Mouse (Mus musculus): ENCODE data around the gene Cdkl3.

The Cdkl3 gene

GRCm38 (mm10) chr11:52003772-52004528 is at the start of gene Cdkl3:
Gene Cdkl3, plus strand, starts transcription at chr11:52004221.
- peak; percentile 78 to 86 for DNase-seq (ENCODE audit: low spot score in 2 of 2)

DNA sequence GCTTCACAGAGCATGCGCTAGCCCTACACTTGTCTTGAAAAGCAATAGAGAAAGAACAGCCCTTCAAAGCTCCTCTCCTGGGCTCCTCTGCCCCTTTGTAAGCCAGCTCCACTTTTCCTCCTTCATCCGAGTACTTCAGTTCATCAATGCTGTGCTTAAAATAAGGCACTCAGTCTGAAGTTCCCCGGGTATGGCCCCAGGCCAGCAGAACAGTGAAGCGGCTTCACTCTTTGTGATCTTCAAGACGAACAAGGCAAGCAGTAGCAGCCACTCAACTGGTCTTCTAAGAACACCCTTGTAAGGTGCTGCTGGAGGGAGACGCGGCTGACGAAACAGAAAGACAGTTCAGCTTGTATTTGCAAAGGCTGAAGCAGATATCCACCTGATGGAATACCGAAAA is 47.9 kb upstream of the Cdkl3 start:
- no peak for DNase-seq (ENCODE audit: low spot score in 2 of 2)

DNA sequence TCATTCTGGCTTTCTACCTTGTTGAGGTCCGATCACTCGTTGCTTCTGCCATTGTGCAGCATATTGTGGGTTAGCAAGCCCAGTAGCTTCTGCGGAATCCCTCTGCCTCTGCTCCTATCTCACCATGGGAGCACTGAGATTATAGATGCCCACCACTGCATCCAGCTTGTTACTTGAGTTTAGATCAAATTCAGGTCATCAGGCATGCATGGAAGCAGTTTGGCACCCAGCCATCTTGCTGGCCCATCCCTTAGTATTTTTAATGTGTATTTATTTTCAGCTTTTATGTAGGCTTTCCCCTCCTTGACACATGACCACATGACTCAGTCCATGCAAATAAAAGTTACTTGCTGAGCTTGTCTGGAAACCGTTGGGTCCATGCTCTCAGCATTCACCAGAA is 46.3 kb upstream of the Cdkl3 start:
- no peak for DNase-seq (ENCODE audit: low spot score in 2 of 2)

DNA sequence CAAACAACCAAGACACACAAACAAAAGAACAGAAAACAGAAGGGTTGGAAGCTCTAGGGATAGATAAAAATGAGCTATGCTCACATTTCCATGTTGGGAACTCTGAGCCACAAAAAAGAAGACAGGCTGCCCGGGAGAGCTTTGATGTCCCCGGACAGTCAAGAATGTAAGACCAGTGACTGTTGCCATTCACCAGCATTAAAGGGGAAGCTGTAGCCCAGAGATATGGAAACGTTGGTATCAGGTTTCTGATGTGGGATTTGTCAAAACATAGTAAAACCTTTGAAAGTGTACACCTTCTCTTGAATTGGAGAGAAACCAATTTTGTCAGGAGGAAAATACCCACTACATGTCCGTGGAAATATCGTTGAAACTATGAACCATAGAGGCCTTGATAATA is 44.5 kb upstream of the Cdkl3 start:
- no peak for DNase-seq (ENCODE audit: low spot score in 2 of 2)

- DNase-seq (ENCODE audit: low spot score in 2 of 2): no peak
These were observed 44.0 kb upstream of the Cdkl3 start for GRCm38 (mm10) chr11:51960061-51960460.

DNA sequence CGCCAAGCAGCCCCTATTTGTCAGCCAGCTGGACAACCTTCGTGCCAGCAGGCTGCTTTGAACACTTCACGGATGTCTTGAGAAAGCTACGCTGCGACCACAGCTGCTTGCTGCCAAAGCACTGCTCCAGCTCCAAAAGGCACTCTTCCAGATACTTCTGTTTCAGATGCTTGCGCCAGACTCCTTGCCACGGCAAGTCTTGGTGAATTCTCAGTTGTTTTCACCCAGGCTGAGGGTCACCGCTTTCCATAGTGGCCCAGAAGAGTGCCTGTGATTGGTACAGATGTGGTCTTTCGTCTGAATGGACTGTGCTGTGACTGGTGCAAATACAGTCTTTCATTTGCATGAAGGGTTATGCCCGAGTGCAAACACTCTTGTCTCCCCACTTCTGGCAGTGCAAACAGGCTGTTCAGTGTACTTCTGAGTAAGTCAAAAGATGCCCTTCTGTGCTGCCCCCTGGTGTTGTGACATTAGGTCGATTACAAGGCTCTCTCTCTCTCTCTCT is 43.0 kb upstream of the Cdkl3 start:
- DNase-seq (ENCODE audit: low spot score in 2 of 2): peak in 1 of 2 experiments; percentile 38

GRCm38 (mm10) chr11:51961761-51962160 is 42.3 kb upstream of the Cdkl3 start:
- no peak for DNase-seq (ENCODE audit: low spot score in 2 of 2)

DNA sequence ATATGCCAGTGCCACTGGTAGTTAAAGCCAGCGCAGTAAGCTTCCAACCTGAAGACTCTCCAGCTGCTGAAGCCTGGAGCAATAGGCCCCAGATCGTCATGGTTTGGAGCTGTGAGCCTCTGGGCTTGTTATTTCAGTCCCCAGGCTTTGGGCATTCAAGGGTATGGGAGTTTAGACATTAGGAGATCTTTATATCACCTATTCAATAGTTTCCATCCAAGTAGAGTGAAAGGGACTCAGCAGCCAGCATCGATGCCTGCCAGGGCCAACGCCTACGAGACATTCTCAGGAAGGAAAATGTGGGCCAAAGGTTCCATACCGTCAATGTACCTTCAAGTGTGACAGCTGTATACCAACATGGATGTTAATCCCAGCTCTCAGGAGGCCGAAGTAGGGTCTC is 41.7 kb upstream of the Cdkl3 start:
- DNase-seq (ENCODE audit: low spot score in 2 of 2): no peak

GRCm38 (mm10) chr11:51966651-51967050 is 37.4 kb upstream of the Cdkl3 start:
- no peak for DNase-seq (ENCODE audit: low spot score in 2 of 2)

GRCm38 (mm10) chr11:51967443-51968401 is 36.3 kb upstream of the Cdkl3 start, which contains the start of gene Cdkn2aipnl:
Gene Cdkn2aipnl, plus strand, starts transcription at chr11:51967661.
- peak; percentile 73 to 96 for DNase-seq (ENCODE audit: low spot score in 2 of 2)

GRCm38 (mm10) chr11:51968896-51969295 is 35.1 kb upstream of the Cdkl3 start:
- DNase-seq (ENCODE audit: low spot score in 2 of 2): no peak

DNA sequence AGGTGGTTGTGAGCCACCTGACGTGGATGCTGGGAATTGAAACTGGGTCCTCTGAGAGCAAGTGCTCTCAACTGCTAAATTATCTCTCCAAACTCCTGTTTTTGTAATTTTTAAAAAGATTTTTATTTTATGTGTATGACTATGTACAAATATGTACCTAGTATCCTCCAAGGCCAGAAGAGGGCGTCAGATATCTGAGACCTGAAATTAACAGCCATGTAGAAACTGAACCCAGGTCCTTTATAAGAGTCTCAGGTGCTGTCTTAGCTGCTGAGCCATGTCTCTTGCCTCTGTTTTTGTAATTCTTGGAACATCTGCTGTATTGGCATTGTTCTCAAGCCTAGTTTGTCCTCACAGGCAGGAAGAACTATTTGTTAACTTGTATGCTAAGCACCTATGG is 34.5 kb upstream of the Cdkl3 start:
- no peak for DNase-seq (ENCODE audit: low spot score in 2 of 2)

DNA sequence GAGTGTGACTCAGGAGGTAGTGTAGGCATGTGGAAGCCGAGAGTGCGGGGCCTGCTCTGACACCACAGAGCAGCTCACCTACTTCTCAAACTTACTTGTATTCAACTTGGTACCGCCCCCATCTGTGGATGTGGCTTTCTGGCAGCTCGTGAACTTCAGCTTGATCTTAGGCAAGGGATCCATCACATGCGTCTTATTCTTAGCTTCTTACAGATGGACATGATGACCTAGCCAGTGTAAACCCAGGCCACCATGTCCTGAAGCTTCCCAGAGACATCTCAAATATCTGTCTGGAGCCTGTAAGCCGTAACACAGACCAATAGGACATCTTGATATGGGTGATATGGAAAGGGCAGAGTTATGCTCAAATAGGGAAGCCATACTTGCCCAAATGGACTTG is 32.4 kb upstream of the Cdkl3 start:
- no peak for DNase-seq (ENCODE audit: low spot score in 2 of 2)

GRCm38 (mm10) chr11:51999611-52000289 is 4.3 kb upstream of the Cdkl3 start:
- DNase-seq (ENCODE audit: low spot score in 2 of 2): peak; percentile 14 to 22

GRCm38 (mm10) chr11:52000290-52000962 is 3.6 kb upstream of the Cdkl3 start, which contains the start of gene Ube2b:
Gene Ube2b, minus strand, starts transcription at chr11:52000762.
- peak; percentile 93 to 98 for DNase-seq (ENCODE audit: low spot score in 2 of 2)

DNA sequence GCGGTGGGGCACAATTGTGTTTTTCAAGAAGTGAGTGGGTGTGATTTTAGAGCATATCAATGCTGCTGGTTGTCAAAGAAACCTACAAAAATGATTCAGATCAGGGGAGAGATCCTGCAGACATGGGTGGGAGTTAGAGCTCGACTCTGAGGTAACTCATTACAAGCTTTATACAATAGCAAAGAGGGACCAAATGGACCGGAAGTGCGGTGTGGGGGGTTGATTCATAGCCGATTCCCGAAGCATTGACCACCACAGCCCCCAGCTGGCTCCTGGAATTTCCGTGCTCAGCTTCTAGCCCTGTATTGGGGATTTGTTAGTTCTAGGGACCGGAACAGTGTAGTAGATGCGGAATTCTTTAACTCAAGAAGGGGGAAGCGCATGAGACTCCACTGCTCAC is 2.7 kb upstream of the Cdkl3 start:
- peak in 1 of 2 experiments; percentile 24 for DNase-seq (ENCODE audit: low spot score in 2 of 2)

- DNase-seq (ENCODE audit: low spot score in 2 of 2): no peak
These were observed 2.2 kb upstream of the Cdkl3 start for GRCm38 (mm10) chr11:52001861-52002260.

GRCm38 (mm10) chr11:52002842-52003504 is 1.0 kb upstream of the Cdkl3 start:
- no peak for DNase-seq (ENCODE audit: low spot score in 2 of 2)

DNA sequence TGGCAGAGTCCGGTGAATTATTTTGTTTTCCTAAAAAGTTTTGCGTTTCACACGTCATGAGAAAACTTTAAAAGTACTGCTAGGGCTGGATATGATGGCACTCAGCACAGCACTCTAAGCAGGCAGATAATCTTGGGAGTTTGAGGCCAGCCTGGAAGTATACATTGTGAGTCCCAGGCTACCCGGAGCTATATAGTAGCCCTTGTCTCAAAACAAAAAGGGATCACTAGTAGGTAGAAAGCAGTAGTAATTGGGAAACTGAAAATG is 583 bp upstream of the Cdkl3 start:
- DNase-seq (ENCODE audit: low spot score in 2 of 2): no peak

GRCm38 (mm10) chr11:52005586-52005985 is 1.6 kb downstream of the Cdkl3 start:
- no peak for DNase-seq (ENCODE audit: low spot score in 2 of 2)

DNA sequence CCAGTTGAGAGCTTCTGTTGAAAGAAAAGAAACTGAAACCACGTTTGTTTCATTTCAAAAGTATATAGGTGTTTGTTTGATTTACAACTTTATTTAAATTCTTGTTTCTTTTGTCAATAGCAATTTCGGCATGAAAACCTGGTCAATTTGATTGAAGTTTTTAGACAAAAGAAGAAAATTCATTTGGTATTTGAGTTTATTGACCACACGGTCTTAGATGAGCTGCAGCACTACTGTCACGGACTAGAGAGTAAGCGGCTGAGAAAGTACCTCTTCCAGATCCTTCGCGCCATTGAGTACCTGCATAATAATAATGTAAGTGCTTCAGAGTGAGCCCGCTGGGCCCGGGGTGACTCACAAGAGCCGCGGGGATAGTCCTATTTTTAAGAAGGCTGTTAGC is 7.0 kb downstream of the Cdkl3 start:
- no peak for DNase-seq (ENCODE audit: low spot score in 2 of 2)
